Mouse (Mus musculus) cortical plate, adult 2 months (tissue): ENCODE data around the gene Golim4.

Experiments used
- CTCF ChIP-seq: fragments of 200-500 bp; IDR thresholded peaks from 2 replicates; pipeline ENCODE4 v1.5.1; 2011; ENCODE audit warnings: mild to moderate bottlenecking, control low read depth, low read length; ENCODE audit not compliant: insufficient read depth; ENCODE audit errors: extremely low read depth
- POLR2A ChIP-seq: fragments of 200-500 bp; IDR thresholded peaks from 2 replicates; pipeline ENCODE4 v1.6.1; 2011; ENCODE audit warnings: mild to moderate bottlenecking, low read length, control low read depth; ENCODE audit not compliant: insufficient read depth; ENCODE audit errors: extremely low read depth

DNA sequence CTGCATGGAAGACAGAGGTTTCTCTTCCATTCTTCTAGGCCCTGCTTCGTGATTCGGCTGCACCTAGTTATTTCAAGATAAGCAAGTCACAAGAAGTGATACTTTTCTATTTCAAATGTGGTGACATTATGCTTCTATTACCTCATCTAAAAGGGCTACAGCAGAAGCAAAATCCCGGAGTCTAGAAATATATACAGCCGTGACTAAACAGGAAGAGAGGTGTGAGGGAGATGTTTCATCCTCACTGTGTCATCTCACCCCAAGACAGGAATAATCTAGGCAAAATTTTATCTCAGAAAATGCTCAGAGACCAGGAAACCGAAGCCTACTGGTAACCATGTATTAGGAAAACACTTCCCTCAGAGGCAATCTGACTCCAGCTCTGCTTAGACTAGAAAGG is 61.7 kb downstream of the Golim4 start:
- TF ChIP-seq POLR2A (no peak), CTCF (no peak)
